Mouse (Mus musculus) heart, adult 18-20 months (tissue): ENCODE measurements around the gene Ppil6. TPM values are rescaled to one million over a fixed set of nuclear protein-coding genes. Genes with fewer than 3 reads are reported as not detected.

Experiments used
- DNase-seq, 2 experiments: peaks; one replicate each; pipeline ENCODE4 v3.0.0; 2021 to 2022; ENCODE audit warnings: mixed read lengths in 1 of 2
- total RNA-seq, 2 experiments: library from RNA; stranded (reverse); gene quantifications; 2 replicates each; pipeline ENCODE4 v1.2.3; 2021

Gene Ppil6
- total RNA-seq, 2 experiments from 2014 or later = 0.74 to 1.9 TPM

DNA sequence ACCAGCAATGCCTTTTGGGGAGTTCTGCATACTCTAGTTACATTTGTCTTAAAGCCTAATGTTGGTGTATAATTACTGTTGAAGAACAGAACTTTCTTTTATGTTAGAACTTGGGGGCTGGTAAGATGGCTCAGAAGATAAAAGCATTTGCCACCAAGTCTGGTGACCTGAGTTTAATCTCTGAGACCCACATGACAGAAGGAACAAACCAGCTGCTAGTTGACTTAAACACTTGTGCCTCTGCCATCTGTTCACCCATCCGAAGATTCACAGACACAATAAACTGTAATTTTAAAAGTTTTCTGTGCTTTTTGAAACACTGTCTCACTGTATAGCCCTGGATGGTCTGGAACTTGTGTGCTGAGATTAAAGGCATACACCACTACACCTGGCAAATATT is 35.5 kb downstream of the Ppil6 start:
- DNase-seq = no peak

DNA sequence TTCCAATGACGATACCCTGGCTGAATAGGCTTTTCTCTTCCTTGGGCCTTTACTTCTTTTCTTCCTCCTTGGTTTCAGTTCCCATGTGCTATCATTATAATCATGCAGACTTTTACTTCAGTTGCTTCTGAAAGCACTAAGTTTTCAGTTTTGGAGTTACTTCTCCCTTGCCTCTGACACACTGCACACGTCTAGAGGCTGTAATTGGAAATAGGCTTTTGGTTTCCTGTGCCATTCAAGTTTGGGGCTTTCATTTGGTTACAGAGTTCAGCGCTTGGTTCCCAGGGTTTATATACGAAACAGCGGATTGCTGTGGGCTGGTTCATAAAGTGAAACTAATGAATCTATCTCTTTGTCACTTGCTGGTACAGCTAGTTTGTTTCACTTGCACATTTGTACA is 39.7 kb downstream of the Ppil6 start:
- DNase-seq = no peak

DNA sequence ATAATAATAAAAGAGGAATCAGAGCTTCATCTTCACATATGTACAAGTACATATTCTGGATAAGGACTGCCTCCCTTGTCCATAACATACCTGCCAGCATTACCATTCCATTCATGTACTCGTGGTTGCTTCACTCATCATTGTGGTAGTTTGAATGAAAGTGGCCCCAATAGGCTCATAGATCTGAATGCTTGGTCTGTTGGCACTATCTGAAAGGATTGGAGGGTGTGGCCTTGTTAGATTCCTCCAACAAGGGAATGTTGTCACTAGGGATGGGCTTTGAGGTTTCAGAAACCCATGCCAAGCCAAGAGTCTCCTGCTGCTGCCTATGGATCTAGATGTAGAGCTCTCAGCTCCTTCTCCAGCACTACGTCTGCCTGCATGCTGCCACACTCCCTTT is 45.8 kb downstream of the Ppil6 start:
- no peak for DNase-seq

DNA sequence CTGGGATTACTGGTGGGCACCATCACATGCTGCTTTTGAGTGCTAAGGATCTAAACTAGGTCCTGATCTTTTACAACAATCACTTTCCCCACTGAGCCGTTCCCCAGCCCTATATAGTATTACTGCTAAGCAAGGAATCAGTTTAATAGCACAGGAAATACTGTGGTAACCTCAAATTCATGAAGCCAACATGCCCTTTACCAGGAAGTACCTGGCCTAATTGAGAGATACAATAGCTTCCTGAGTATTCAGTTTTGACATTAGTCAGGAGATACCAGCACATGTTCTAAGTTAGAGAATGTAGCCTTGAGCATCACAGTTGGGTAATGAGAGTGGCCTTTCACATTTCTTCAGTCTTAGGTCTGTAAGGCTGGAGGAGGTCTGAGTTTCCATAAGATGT is 46.5 kb downstream of the Ppil6 start:
- DNase-seq = no peak

DNA sequence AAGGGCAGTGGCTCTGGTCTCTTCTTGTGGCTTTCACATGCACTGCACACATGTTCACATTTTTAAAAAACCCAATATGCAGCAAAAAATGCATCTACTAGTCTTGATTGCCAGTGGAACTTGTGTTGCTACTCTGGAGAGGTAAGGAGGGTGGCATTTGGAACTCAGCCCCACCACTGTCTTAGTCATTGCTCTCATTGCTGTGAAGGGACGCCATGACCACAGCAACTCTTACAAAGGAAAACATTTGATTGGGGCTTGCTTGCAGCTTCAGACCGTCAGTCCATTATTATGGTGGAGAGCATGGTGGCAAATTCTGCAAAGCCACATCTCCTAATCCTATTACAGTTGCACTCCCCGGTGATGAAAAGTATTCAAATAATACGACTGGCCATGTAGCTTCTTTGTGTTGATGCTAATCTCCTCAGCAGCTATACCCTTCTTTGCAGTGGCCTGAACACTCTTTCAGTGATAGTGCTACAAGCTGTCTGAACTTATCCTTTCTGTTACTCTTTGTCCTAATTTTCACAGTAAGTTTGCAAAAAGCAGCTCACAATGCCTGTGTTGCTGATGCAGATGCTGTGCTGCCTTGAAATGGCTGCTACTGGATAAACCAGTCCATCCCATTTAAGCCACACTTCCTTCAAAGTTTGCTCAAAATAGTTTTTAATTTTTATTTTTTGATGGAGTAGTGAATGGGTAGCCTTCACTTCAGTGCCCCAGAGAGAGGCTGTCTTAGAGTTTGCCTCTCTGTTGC is 47.2 kb downstream of the Ppil6 start:
- no peak for DNase-seq

DNA sequence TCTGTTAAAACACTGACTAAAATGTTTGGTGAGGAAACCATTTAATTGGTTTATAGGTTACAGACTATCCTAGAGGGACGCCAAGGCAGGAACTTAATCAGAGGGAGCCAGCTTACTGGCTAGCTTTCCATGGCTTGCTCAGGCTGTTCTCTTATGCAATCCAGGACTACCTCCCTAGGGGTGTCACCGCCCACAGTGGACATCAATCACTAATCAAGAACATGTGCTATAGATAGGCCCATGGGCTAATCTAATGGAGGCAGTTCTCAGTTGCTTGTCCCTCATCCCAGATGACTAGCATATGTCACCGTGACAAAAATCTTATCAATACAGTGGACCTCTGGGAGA is 47.7 kb downstream of the Ppil6 start:
- no peak for DNase-seq

DNA sequence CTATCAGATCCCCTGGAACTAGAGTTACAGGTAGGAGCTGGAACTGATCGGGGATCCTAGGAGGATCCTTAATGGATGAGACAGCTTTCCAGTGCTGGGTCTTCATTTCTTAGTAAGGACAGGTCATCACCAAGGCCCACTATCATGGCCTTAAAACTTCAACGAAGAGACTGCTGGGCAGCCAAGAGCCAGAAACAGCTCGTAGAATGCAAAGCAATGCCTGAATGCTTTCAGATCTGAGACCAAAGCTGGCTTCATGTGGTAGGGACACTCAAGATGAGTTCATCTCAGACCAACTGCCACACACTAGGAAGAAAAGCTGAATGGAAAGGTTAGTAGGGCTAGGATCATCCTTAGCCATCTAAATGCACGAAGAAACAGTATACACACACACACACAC is 48.7 kb downstream of the Ppil6 start:
- DNase-seq = no peak

DNA sequence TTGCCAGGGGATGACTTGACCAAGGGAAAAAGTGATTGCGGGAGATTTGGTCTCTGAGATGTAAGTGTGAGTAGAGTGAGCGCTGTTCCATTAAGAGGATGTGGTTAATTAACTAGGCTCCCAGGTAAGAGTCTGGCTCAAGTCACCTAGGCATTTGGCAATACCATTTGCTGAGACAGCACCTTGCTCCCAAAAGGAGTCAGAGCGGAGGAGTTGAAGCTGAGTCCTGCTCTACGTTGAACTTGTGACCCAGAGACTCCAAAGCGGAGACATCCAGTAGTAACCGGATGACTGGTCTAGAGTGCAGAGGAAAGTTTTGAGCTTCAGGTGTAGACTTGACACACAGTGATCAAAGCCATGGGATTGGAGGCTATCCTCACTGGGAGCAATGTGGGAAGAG is 51.8 kb downstream of the Ppil6 start:
- DNase-seq = no peak

DNA sequence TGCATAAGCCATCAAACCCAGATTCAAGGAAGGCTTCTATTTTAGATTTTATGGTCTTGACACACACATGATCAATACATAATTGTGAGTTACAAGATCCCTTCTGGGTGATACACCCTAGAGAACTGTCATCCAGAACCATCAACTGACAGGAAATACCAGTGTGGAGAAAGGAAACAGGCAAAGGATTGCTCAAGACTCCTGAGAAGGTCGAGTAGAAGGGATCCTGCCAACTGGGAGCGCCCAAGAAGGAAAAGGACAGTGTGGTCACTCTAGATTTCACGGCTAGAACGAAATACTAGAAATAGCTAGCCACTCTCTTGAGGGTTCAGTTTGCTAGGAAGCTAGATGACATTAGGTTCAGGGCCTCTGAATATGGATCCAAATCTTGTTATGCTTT is 53.2 kb downstream of the Ppil6 start:
- no peak for DNase-seq

DNA sequence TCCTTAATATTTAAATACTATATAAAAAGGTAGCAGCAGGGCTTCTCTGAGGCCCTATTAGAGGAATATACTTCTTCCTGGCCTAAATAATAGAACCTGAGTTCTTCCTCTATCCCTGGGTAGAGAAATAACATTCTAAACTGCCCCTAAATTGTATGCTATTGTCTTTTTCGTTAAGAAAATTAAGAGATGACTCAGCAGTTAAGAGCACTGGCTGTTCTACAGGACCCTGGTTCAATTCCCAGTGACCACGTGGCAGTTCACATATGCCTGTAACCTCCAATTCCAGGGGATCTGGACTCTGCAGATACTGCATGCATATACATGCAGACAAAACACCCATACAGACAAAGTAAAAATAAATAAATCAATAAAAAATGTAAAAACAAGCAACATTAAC is 53.6 kb downstream of the Ppil6 start:
- no peak for DNase-seq

DNA sequence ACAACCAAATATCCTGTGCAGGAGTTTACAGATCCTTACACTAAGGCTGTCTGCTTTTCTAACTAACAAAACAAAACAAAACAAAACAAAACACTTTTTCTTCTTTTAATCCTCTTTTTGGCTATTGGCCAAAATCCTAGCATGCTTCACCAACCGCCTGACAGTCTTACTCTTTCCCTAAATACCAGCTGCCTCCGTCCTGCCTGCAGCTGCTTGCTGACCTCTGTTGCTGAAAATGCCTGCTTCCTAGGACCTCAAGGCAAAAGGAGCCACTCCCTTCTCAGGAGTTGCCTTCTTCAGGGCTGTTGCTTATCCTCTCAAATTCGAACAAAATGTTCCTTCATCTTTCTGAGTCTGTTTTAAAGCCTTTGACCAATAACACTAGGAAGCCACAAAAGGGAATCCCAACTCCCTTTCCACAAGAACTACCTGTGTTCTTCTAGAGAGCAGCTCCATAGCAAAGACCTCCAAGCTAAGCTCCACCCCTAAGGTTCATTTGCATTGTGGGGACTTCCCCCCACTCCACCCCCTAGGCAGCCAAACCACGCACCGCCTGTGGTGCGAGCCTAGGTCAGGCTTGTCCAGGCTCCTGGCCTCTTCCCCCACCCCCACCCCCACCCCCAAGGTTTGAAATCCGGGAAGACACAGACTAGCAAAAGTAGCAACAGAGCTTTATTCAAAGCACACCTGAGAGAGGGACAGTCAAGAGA is 54.4 kb downstream of the Ppil6 start:
- no peak for DNase-seq

DNA sequence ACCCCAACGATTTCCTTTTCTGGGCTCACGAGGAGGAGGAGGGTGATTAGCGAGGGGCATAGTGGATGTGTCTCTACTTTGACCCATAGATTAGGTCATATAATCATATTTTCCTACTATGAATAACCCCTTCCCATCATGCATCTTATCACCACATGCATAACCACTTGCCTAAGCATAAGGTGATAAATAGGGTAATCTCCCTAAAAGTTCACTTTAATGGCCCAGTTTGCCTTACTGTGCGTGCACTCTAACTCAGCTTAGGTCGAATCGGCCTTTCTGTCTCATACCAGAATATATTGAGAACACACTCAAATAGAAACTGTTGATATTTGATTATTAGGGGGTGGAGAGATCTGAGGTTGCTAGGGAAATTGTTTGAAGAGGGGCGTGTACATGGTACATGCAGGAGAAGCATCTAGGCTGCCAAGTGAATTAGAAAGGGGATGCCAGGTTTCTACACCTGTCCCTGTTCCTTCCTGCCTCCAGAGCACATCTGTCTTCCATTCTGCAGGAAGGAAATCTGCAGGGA is 55.1 kb downstream of the Ppil6 start:
- no peak for DNase-seq

DNA sequence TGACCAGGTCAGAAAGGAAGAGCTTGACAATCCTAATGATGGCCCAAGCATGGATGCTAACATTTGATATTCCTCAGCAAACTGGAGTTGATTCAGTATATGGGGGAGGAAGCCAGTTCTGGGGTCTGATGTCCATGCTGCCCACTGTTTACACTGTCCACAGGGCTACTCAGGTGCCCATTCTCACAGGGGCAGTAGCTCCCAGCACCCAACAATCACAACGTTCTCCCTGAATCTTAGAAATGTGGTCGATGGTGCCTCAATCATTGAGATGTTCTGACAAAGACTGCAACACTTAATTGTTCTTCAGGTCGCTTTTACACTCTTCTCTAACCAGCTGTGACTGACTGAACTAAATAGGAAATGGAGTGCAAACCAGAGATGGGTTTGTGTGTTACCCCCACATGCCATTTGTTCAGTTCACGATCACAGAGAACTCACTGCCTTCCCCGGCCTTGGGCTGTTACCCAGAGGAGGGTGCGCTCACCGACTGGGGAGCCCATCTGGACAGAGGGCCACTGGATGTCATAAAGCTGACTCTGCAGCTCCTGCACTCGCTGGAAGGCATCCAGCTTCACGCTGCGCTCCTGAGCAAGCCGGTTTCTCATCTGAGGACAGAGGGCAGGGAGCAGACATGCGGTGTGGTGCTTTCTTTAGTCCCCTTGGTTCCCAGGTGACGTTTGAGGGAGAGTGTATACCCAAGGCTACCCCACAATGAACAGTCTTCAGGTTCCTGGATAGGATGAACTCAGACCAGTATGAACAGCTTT is 56.3 kb downstream of the Ppil6 start:
- no peak for DNase-seq

DNA sequence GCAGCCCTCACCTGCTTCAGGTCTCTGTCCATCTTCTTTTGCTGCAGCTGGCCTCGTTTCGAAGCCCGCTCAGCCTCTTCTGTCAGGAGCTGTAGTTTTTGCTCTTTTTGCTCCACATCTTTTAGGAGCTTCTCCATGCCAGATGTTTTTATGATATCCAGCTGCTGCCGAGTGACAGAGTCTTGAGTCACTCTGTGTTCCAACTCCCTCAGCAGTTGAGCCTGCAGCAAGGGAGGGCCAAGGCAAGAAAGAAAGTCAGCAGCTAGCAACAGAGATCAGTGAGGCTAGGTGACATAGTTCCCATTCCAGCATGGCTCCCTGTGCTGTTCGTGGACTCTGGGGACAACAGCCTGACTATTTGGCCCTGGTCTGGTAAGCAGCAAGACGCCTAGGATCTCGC is 60.5 kb downstream of the Ppil6 start:
- peak; percentile 38 to 62 for DNase-seq

DNA sequence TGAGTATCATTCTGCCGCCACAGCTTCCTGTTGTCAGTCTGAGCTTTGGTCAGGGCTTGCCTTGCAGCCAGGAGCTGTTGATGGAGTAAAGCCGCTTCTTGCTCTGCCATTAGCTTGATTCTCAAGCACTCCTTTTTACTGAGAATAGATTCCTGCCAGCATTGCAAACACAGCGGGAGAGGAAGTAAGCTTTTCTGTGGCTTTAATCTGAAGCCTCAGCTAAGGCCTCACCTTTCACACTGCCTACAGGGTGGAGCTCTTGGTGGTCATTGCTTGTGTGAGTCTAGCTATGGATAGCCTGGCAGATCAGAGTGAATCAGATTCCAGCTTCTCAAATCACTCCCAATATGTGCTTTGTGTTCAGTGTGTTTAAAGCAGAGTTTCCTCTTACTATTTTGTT is 62.1 kb downstream of the Ppil6 start:
- DNase-seq = no peak

DNA sequence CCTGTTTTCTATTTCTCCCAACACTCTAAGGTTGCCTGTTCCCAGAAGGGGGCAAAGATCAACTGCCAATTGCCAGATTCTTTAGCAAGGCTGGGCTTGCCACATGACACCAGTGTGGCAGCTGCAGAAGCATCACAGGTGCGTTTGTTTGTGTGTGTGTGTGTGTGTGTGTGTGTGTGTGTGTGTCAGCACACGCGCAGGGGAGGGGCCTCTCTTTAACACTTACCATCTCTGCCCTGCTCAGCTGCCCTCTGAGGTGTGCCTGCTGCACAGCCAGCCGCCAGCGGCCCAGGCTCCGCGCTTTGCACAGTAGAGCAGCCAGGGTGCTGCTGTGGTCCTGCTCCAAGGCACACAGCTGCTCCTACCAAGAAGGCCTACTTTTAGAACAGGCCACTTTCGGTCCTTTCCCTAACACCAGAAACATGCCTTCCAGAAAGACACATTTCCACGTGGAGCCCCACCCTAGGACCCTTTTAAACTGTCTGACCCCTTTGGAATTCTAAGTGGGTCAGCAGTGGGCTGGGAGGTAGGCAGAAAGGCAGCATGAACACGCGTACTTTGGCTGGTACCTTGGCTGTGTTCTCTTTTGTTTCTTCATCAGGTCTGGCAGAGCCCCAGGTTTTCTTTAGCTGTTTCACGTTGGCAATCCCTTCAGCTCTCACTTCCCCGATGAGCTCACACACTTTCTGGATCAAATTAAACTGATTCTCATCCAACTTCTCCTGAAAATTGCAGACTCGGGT is 62.8 kb downstream of the Ppil6 start:
- DNase-seq = peak; percentile 65 to 69

DNA sequence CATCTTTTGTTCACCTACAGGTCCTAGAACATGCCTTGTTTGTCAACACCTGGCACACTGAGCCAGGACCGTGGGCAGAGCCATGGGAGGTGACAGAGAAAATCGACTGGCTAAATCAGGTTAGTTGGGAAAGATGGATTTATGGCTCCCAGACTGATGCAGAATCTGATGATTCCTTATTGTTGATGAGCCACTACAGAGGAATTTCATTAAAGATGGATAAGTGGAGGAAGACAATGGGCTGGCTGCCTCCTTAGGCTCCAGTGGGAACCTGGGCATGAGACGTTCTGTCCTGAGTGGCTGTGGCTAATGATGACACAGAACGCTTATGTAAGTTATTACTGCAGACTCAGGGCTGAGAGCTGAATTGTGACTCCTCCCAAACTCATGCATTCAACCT is 63.5 kb downstream of the Ppil6 start:
- no peak for DNase-seq

DNA sequence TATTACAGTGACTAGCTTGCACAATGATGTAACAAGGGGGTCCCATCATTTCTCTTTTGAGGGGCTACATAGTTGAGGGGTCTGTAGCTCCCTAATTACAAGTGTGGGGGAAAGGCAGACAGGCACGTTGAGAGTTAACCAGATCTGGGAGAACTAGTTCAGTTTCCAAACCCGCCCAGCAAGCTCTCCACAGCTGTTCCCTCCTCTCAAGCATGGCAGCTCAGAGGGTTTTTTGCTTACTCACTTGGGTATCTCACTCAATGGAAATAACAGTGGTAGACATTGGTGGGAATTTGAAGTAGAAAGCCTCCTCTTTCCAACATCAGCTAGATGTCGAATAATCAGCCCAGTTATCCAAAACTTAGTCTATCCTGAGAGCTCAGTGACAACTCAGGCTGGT is 64.8 kb downstream of the Ppil6 start:
- no peak for DNase-seq

DNA sequence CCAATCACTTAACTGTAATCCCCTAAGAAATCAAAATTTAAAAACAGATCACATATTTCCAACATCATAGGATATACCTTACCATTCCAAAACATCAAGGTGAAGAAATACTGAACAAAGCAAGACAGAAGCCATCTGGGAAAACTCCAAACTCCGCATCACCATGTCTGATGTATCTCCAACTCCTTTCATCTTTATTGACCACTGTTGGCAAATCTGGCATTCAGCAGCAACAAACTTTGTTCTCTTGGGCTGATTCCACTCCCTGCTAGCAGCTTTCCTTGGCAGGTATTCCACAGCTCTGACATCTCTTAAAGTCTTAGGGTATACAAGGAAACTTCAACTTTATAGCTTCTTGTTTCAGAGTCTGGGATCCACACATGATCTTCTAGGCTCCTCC is 68.2 kb downstream of the Ppil6 start:
- no peak for DNase-seq

DNA sequence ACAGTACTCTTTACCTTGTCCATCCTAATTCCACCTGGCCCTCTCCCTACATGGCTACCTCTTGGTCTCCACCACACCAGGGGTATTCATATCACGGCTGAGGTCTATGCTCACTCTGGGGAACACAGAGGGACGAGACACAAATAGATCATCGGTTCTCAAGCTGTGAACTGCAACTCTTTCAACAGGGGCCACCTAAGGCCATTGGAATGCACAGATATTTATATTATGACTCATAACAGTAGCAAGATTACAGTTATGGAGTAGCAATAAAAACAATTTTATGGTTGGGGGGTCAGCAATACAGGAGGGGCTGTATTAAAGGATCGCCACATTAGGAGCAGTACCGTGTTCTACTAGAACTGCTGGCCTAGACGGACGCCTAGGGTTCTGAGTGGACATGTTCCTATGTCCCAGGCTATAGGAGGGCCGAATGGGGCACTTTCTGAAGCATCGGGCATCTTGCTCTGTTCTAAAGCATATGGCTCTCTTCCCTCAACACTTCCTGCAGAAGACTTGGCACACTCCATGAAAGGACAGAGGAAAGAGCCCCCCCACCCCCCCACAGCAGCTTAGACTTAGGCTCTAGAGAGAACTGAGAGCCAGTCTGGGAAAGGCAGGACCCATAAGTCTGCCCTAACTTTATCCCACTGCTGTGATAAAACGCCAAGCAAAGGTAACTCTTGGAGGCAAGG is 71.6 kb downstream of the Ppil6 start:
- no peak for DNase-seq
